Mouse (Mus musculus) embryonic facial prominence, embryonic 11.5 days (tissue): ENCODE results near the gene Ano6. TPM values are rescaled to one million over a fixed set of nuclear protein-coding genes. Genes with fewer than 3 reads are reported as not detected.

ENCODE experiments used
- ATAC-seq: fragments of 200-750 bp; cut with Nextera tagmentation; replicated peaks from 2 replicates; pipeline ENCODE4 v1.8.0; 2017; ENCODE audit warnings: low read depth; ENCODE audit not compliant: insufficient number of reproducible peaks, low FRiP score, low TSS enrichment
- DNase-seq: peaks from one replicate; pipeline ENCODE4 v3.0.0-alpha.2; 2015; ENCODE audit warnings: low spot score
- H3K27ac ChIP-seq: fragments of 300-500 bp; sonication (generic); replicated peaks from 2 replicates; pipeline ENCODE4 v1.5.1; 2014; ENCODE audit warnings: mild to moderate bottlenecking, low read depth, low read length, control low read depth
- H3K27me3 ChIP-seq: fragments of 300-500 bp; sonication (generic); 2 replicates; pipeline ENCODE4 v1.6.1; 2014; ENCODE audit warnings: mild to moderate bottlenecking, low read length, moderate library complexity, mixed read lengths; ENCODE audit not compliant: control insufficient read depth, insufficient read depth
- H3K36me3 ChIP-seq: fragments of 300-500 bp; sonication (generic); replicated peaks from 2 replicates; pipeline ENCODE4 v1.6.1; 2014; ENCODE audit warnings: low read depth, mild to moderate bottlenecking, low read length, moderate library complexity, mixed read lengths; ENCODE audit not compliant: control insufficient read depth, insufficient read depth
- H3K4me1 ChIP-seq: fragments of 300-500 bp; sonication (generic); 2 replicates; pipeline ENCODE4 v1.6.1; 2014; ENCODE audit warnings: low read length, mixed read lengths; ENCODE audit not compliant: control insufficient read depth, insufficient read depth
- H3K4me2 ChIP-seq: fragments of 300-500 bp; sonication (generic); 2 replicates; pipeline ENCODE4 v1.6.1; 2014; ENCODE audit warnings: low read depth, mild to moderate bottlenecking, control low read depth, low read length, moderate library complexity
- H3K4me3 ChIP-seq: fragments of 300-500 bp; sonication (generic); 2 replicates; pipeline ENCODE4 v1.5.1; 2014; ENCODE audit warnings: low read depth, low read length, control low read depth
- H3K9ac ChIP-seq: fragments of 300-500 bp; sonication (generic); replicated peaks from 2 replicates; pipeline ENCODE4 v1.6.1; 2014; ENCODE audit warnings: mild to moderate bottlenecking, control low read depth, low read length
- H3K9me3 ChIP-seq: fragments of 300-500 bp; sonication (generic); replicated peaks from 2 replicates; pipeline ENCODE4 v1.6.1; 2016; ENCODE audit warnings: mild to moderate bottlenecking, low read length, inconsistent platforms, mixed read lengths; ENCODE audit not compliant: control insufficient read depth
- WGBS: fragments of 180-500 bp; shearing (Covaris S2); extraction: QIAGEN DNeasy Blood & Tissue Kit; methylation state at CpG from one replicate; pipeline ENCODE4 v1.1.7; 2014; 5-methylcytosine and 5-hydroxymethylcytosine counted together
- polyA plus RNA-seq: library from polyadenylated mRNA; unstranded; fragments of >200 nt; fragmentation: Nextera tagmentation; extraction: Ambion mirVana; gene quantifications from 2 replicates; pipeline ENCODE4 v1.2.1, GENCODE M21; 2014

Ano6 gene
- polyA plus RNA-seq, 1 experiment from 2014 or later, result 43.9 TPM

- Histone ChIP-seq H3K9me3 (no peaks in the 10 kb centered on the region), H3K4me2 (no peak overlapping the region), H3K4me3 (no peak overlapping the region), H3K27ac (no peak overlapping the region), H3K36me3 (no peaks in the 10 kb centered on the region), H3K9ac (no peak overlapping the region), H3K4me1 (no peaks in the 10 kb centered on the region; the same call in 1 of the 2 replicates), H3K27me3 (no peaks in the 10 kb centered on the region)
- DNase-seq, result no peak
- WGBS, result 75% methylated on average over 1 of the region's 1 CpGs
- no peak for ATAC-seq
These were observed 46.9 kb downstream of the Ano6 start for GRCm38 (mm10) chr15:95837570-95837969.

GRCm38 (mm10) chr15:95838171-95839020 lies 47.8 kb downstream of the Ano6 start:
- Histone ChIP-seq H3K27me3 (no peaks in the 10 kb centered on the region), H3K9me3 (no peaks in the 10 kb centered on the region), H3K4me3 (no peak overlapping the region), H3K27ac (no peak overlapping the region), H3K9ac (no peak overlapping the region), H3K4me1 (no peaks in the 10 kb centered on the region; the same call in 1 of the 2 replicates), H3K36me3 (no peaks in the 10 kb centered on the region), H3K4me2 (no peak overlapping the region)
- ATAC-seq, result no peak
- DNase-seq, result no peak
- 66% methylated on average over 11 of the region's 11 CpGs for WGBS

GRCm38 (mm10) chr15:95839789-95840188 lies 49.1 kb downstream of the Ano6 start:
- H3K9me3 ChIP-seq, result no peaks in the 10 kb centered on the region
- 78% methylated on average over 3 of the region's 3 CpGs for WGBS
- H3K4me2 ChIP-seq, result no peak overlapping the region
- ATAC-seq, result no peak
- DNase-seq, result no peak
- no peak overlapping the region for H3K9ac ChIP-seq
- H3K4me1 ChIP-seq, result no peaks in the 10 kb centered on the region; the same call in 1 of the 2 replicates
- no peaks in the 10 kb centered on the region for H3K36me3 ChIP-seq
- H3K27ac ChIP-seq, result no peak overlapping the region
- H3K27me3 ChIP-seq, result no peaks in the 10 kb centered on the region
- H3K4me3 ChIP-seq, result no peak overlapping the region

GRCm38 (mm10) chr15:95843183-95843949 lies 52.7 kb downstream of the Ano6 start:
- Histone ChIP-seq H3K4me1 (no peaks in the 10 kb centered on the region), H3K4me2 (no peak overlapping the region), H3K27ac (no peak overlapping the region), H3K36me3 (no peaks in the 10 kb centered on the region), H3K9me3 (no peaks in the 10 kb centered on the region), H3K4me3 (no peak overlapping the region), H3K9ac (no peak overlapping the region), H3K27me3 (no peaks in the 10 kb centered on the region)
- DNase-seq, result no peak
- WGBS, result 85% methylated on average over 18 of the region's 18 CpGs
- no peak for ATAC-seq

GRCm38 (mm10) chr15:95844412-95844811 lies 53.8 kb downstream of the Ano6 start:
- DNase-seq (no peak), ATAC-seq (no peak)
- H3K4me1 ChIP-seq, result no peaks in the 10 kb centered on the region
- H3K4me2 ChIP-seq, result no peak overlapping the region
- H3K36me3 ChIP-seq, result no peaks in the 10 kb centered on the region
- no peaks in the 10 kb centered on the region for H3K27me3 ChIP-seq
- 58% methylated on average over 2 of the region's 2 CpGs for WGBS
- no peak overlapping the region for H3K27ac ChIP-seq
- no peaks in the 10 kb centered on the region for H3K9me3 ChIP-seq
- no peak overlapping the region for H3K4me3 ChIP-seq
- H3K9ac ChIP-seq, result no peak overlapping the region

GRCm38 (mm10) chr15:95846102-95846501 lies 55.5 kb downstream of the Ano6 start:
- no peak overlapping the region for H3K4me2 ChIP-seq
- no peak overlapping the region for H3K4me3 ChIP-seq
- H3K36me3 ChIP-seq, result no peaks in the 10 kb centered on the region
- WGBS, result 78% methylated on average over 5 of the region's 5 CpGs
- DNase-seq, result no peak
- H3K27ac ChIP-seq, result no peak overlapping the region
- H3K9ac ChIP-seq, result no peak overlapping the region
- no peaks in the 10 kb centered on the region for H3K27me3 ChIP-seq
- H3K9me3 ChIP-seq, result no peaks in the 10 kb centered on the region
- no peaks in the 10 kb centered on the region for H3K4me1 ChIP-seq
- no peak for ATAC-seq

- no peak overlapping the region for H3K9ac ChIP-seq
- H3K4me2 ChIP-seq, result no peak overlapping the region
- H3K4me1 ChIP-seq, result no peaks in the 10 kb centered on the region
- no peak overlapping the region for H3K27ac ChIP-seq
- H3K4me3 ChIP-seq, result no peak overlapping the region
- no peak for DNase-seq
- ATAC-seq, result no peak
- 78% methylated on average over 6 of the region's 6 CpGs for WGBS
- no peaks in the 10 kb centered on the region for H3K9me3 ChIP-seq
- no peaks in the 10 kb centered on the region for H3K27me3 ChIP-seq
- H3K36me3 ChIP-seq, result no peaks in the 10 kb centered on the region
These were observed 57.9 kb downstream of the Ano6 start for GRCm38 (mm10) chr15:95848493-95849064.
